Mouse (Mus musculus) lung, postnatal 0 days (tissue): Measurements from ENCODE around the gene Ttc12.

Experiments
- CTCF ChIP-seq: IDR thresholded peaks from 2 replicates; pipeline ENCODE4 v1.5.1; 2016; ENCODE audit warnings: antibody characterized with exemption, mild to moderate bottlenecking
- EP300 ChIP-seq: IDR thresholded peaks from 2 replicates; pipeline ENCODE4 v1.6.1; 2016; ENCODE audit warnings: antibody characterized with exemption, mild to moderate bottlenecking, control low read depth

DNA sequence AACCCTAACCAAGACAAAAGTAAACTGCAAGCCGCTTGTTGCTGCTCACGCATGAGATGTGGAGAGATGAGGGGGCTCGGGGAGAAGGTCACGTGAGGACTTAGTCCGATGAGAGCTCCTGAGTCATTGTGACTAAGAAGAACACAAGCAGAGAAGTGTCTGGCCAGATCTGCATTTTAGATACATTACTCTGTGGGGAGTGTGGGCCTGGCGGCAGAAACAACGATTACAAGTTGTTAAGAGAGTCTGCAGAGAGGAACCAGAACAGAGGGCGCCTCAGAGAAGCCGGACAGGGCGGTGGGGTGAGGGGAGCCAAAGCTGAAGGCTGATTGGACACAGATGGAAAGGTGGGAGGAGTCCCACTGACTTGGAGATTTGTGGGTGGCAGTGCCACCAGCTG, 2.7 kb downstream of the Ttc12 start:
- TF ChIP-seq CTCF (no peak), EP300 (no peak)
